Mouse (Mus musculus) embryonic fibroblast, embryonic 13.5 days (primary cell): ENCODE results near the gene Ubqln1.

Experiments
- CTCF ChIP-seq: IDR thresholded peaks from 2 replicates; pipeline ENCODE4 v1.5.1; 2011; ENCODE audit warnings: mild to moderate bottlenecking, control low read depth, low read length, moderate library complexity, borderline replicate concordance; ENCODE audit not compliant: insufficient read depth
- POLR2A ChIP-seq: IDR thresholded peaks from 2 replicates; pipeline ENCODE4 v1.6.1; 2011; ENCODE audit warnings: low read depth, mild to moderate bottlenecking, control low read depth, low read length, moderate library complexity

DNA sequence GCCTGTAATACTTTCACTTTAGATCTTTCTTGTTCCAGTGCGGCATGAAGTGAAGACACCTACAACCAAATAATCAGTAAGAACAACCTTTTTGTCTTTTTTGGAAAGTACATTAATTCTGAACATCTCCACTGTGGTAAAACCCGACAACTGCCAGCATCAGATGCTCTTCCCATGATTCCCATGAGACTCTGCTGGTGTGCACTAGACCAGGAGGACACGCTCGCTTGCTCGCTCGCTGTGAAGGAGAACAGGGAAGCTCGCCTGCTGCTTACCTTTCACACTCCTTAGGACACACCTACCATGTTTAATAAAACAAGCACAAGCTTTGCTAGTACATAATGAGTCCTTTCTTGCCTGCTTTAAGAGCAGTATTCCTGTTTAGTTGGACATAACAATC lies 21.1 kb upstream of the Ubqln1 start:
- TF ChIP-seq CTCF = no peak
- TF ChIP-seq POLR2A = no peak
